Mouse (Mus musculus): ENCODE data around the gene Tubb1. TPM values are rescaled to one million over a fixed set of nuclear protein-coding genes. Genes with fewer than 3 reads are reported as not detected.

Gene Tubb1
- polyA plus RNA-seq, 1 experiment = not detected

DNA sequence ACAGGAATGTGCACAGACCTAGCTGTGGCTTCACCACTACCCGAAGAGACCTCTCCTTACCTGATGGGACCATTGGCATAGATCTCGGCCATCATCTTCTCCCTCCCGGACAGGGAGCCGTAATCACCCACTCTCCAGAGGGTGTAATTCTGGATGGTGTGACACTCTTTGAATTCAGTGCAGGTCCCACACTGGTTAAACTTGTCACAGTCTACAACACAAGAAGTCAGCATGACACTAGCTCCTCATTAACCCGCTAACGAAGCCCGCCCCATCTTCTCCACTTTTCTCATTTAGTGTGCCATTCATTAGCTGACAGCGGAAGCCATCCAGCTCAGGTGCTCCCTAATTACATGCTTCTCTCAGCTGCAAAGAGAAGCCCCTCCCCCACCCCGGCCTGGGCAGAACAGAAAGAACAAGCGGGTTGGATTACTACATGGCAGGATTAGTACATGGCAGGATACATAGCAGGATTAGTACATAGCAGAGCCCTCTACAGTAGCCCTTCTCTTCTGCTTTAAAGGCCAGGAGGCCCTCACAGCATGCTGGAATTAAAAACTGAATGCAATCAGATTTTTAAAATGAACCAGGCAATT lies 21.4 kb upstream of the Tubb1 start:
- Histone ChIP-seq H3K27ac (ENCODE audit: insufficient read depth, low read length) (no peak overlapping the region), H3K4me1 (ENCODE audit: control insufficient read depth, insufficient read depth, low read length) (no peaks in the 10 kb centered on the region), H3K4me3 (ENCODE audit: insufficient read depth, low read length) (no peak overlapping the region)
- TF ChIP-seq POLR2A (IDR thresholded peaks at IDR 0.05; ENCODE audit: extremely low read depth, insufficient read depth, low read length) (no peak), CTCF (IDR thresholded peaks at IDR 0.05; ENCODE audit: extremely low read depth, insufficient read depth, low read length) (no peak)

DNA sequence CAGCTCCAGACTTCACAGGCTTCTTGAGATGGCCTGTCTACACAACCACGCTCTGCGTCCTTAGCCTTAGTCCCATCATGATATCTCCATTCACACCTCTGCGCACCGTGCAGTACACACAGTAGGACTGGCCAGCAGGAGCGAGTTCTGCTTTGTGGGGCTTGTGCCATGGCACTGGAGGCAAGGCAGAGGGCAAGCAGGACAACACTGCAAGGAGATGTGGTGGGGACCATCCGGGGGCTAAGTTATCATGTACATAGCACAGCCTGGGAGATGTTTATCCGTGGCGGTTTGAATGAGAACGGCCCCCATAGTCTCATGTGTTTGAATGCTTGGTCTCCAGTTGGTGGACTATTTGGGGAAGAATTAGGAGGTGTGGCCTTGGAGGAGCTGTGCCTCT lies 15.6 kb upstream of the Tubb1 start:
- Histone ChIP-seq H3K4me1 (ENCODE audit: control insufficient read depth, insufficient read depth, low read length) (no peaks in the 10 kb centered on the region), H3K27ac (ENCODE audit: insufficient read depth, low read length) (no peak overlapping the region), H3K4me3 (ENCODE audit: insufficient read depth, low read length) (no peak overlapping the region)
- TF ChIP-seq POLR2A (IDR thresholded peaks at IDR 0.05; ENCODE audit: extremely low read depth, insufficient read depth, low read length) (no peak), CTCF (IDR thresholded peaks at IDR 0.05; ENCODE audit: extremely low read depth, insufficient read depth, low read length) (no peak)

DNA sequence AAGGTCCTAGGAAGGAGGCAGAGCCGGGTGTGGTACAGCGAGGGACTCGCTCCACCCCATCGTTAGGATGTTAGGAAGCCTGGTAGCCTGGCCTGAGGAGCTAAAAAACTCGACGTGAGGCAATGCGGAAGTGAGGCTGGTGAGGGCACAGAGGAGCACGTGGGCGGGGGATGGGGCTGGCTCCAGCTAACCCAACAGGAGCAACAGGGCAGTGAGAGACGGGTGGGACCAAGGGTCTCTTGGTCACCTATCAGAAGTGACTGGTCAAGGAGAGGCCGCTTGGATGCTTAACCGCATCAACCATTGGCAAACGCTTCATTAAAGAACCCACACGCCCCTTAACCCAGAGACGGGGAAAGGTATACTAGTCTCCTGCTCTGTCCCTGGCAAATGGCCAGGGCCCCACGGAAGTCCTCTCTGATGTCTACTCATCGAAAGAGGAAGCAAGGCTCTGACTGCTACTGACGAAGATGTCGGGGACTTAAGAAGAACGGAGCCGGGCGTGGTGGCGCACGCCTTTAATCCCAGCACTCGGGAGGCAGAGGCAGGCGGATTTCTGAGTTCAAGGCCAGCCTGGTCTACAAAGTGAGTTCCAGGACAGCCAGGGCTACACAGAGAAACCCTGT lies 14.3 kb upstream of the Tubb1 start:
- no peak for TF ChIP-seq POLR2A (IDR thresholded peaks at IDR 0.05; ENCODE audit: extremely low read depth, insufficient read depth, low read length)
- no peak for TF ChIP-seq CTCF (IDR thresholded peaks at IDR 0.05; ENCODE audit: extremely low read depth, insufficient read depth, low read length)

DNA sequence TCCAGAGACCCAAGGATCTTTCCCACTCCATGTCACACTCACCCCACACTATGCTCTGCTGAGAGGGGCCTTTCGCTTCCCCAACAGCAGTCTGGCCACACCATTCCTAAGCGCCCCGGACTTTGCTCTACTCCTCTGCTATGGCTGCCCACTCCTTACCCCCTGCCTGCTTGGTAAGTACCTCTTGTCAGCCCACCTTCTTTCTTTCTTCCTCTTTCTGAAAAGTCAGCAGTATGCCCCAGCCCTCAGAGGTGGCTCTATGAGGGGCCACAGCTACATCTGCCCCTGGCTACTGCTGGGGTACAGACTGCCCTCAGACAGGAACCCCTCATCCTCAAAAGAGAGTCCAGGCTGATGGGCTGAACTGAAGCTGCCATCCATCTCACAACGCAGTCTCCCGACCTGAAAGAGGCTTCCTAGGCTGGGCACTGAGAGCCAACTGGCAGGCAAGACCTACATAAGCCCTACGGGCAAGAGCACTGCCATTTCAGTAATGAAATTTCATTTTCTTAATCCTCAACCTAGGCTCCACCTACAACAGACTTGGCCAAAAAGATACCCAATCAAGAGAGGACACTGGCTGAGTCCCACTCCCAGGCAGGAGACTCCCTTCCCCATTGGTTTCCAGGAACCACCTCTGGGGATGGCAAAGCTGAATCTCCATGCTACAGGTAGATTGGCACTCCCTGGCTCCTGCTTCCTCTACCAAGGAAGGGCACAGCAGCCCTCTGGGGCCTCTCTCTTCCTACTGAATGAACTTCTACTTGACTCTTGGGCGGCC lies 13.4 kb upstream of the Tubb1 start:
- no peak for TF ChIP-seq CTCF (IDR thresholded peaks at IDR 0.05; ENCODE audit: extremely low read depth, insufficient read depth, low read length)
- no peak for TF ChIP-seq POLR2A (IDR thresholded peaks at IDR 0.05; ENCODE audit: extremely low read depth, insufficient read depth, low read length)
- Histone ChIP-seq H3K4me1 (ENCODE audit: control insufficient read depth, insufficient read depth, low read length) (no peaks in the 10 kb centered on the region), H3K27ac (ENCODE audit: insufficient read depth, low read length) (no peak overlapping the region), H3K4me3 (ENCODE audit: insufficient read depth, low read length) (no peak overlapping the region)

More for the DNA sequence above, 14.3 kb upstream of the Tubb1 start:
- H3K4me3 ChIP-seq (ENCODE audit: insufficient read depth, low read length) = no peak overlapping the region
- no peak overlapping the region for H3K27ac ChIP-seq (ENCODE audit: insufficient read depth, low read length)
- H3K4me1 ChIP-seq (ENCODE audit: control insufficient read depth, insufficient read depth, low read length) = no peaks in the 10 kb centered on the region

DNA sequence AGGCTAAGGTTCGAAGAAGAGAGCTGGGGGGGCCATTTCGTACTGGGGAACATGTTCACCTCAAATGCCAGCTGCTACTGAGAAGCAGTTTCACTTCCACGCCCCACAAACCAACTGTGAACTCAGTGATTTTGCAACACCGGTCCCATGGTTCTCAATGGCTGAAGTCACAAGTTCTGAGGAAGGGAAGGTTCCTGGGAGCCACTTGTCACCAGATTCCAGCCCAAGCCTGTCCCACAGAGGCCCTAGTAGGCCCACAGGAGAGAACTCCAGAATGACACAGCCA lies 12.9 kb upstream of the Tubb1 start:
- TF ChIP-seq POLR2A (IDR thresholded peaks at IDR 0.05; ENCODE audit: extremely low read depth, insufficient read depth, low read length) (no peak), CTCF (IDR thresholded peaks at IDR 0.05; ENCODE audit: extremely low read depth, insufficient read depth, low read length) (no peak)
- H3K4me1 ChIP-seq (ENCODE audit: control insufficient read depth, insufficient read depth, low read length) = no peaks in the 10 kb centered on the region
- H3K4me3 ChIP-seq (ENCODE audit: insufficient read depth, low read length) = no peak overlapping the region
- H3K27ac ChIP-seq (ENCODE audit: insufficient read depth, low read length) = peak overlapping the region; percentile 3; the same call in 1 of the 2 replicates

DNA sequence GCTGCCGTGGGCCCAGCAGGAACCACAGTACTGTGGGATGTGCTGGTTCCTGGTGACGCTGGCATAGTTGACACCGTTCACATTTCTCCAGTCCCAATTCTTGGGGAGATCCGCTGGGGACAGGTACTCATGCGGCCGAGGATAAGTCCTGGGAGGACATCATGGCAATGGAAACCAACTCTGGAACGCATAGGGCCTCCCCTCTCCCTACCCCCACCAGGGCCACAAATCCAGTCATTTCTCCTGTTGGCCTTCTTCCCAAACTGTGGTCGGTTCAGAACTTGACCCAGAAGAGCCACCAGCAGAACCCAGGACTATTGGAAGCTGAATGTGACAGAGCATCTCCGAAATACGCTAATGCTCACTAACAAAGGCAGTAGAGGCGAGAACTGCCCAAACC lies 12.3 kb upstream of the Tubb1 start:
- no peaks in the 10 kb centered on the region for H3K4me1 ChIP-seq (ENCODE audit: control insufficient read depth, insufficient read depth, low read length)
- peak overlapping the region; percentile 3; the same call in 1 of the 2 replicates for H3K27ac ChIP-seq (ENCODE audit: insufficient read depth, low read length)
- peak overlapping the region; percentile 68 for H3K4me3 ChIP-seq (ENCODE audit: insufficient read depth, low read length)
- TF ChIP-seq CTCF (IDR thresholded peaks at IDR 0.05; ENCODE audit: extremely low read depth, insufficient read depth, low read length) = no peak
- TF ChIP-seq POLR2A (IDR thresholded peaks at IDR 0.05; ENCODE audit: extremely low read depth, insufficient read depth, low read length) = no peak

DNA sequence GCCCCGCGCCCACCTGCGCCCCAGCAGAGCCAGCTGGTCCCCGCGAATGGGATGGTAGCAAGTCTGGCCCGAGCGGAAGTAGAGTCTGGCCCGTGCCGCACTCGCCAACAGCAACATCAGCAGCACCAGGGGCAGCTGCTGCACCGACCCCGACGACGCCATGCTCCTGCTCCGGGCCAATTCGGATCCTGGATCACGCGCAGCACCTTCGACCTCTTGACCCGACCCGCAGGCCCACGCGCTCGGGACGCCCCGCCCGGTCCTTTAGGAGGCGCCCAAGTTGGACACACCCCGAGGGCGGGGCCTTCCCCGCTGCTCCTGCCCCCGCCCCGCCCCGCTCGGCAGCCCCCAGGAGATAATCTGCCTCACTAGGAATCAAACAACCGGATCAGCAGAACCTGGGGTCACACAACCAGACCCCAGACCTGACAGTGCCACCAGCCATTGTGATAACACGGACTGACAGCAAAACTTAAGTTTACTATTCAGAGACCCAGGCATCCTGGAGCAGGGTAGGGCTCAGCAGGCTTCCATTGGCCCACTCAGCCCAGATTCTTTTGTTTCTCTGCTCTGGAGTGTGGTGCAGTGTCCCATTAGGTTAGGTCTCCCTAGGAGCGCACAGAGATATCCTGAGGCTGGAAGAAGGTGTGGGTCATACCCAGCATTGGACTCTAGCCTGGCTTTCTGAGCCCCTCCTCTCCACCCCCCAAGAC lies 11.6 kb upstream of the Tubb1 start, which contains the start of gene Ctsz:
TSS of gene Ctsz (minus strand) at position 303 of the 713 bp plus-strand sequence.
- no peaks in the 10 kb centered on the region for H3K4me1 ChIP-seq (ENCODE audit: control insufficient read depth, insufficient read depth, low read length)
- H3K4me3 ChIP-seq (ENCODE audit: insufficient read depth, low read length) = peak within 1 kb of the TSS; percentile 68
- TF ChIP-seq POLR2A (IDR thresholded peaks at IDR 0.05; ENCODE audit: extremely low read depth, insufficient read depth, low read length) (no peak), CTCF (IDR thresholded peaks at IDR 0.05; ENCODE audit: extremely low read depth, insufficient read depth, low read length) (no peak)
- peak within 1 kb of the TSS; percentile 3; the same call in 1 of the 2 replicates for H3K27ac ChIP-seq (ENCODE audit: insufficient read depth, low read length)

DNA sequence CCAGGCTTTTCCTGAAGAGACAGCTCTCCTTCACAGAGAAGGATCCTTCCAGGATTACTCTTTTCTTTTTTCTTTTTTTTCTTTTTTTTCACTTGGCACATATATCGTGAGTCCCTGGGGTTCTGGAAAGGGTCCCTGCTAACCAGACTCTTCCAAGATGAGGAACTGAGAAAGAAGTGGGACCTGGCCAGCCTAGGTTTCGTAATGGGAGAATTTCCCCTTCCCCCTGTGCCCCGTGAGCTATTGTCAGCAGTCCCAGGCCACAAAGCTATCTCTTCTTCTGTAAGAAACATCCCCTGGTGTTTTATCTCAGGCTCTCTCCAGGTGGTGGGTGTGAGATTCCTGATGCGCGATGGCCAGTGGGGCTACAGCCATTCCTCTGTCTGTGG lies 11.1 kb upstream of the Tubb1 start:
- TF ChIP-seq POLR2A (IDR thresholded peaks at IDR 0.05; ENCODE audit: extremely low read depth, insufficient read depth, low read length) (no peak), CTCF (IDR thresholded peaks at IDR 0.05; ENCODE audit: extremely low read depth, insufficient read depth, low read length) (no peak)
- H3K27ac ChIP-seq (ENCODE audit: insufficient read depth, low read length) = no peak overlapping the region
- no peak overlapping the region; the same call in 1 of the 2 replicates for H3K4me3 ChIP-seq (ENCODE audit: insufficient read depth, low read length)
- H3K4me1 ChIP-seq (ENCODE audit: control insufficient read depth, insufficient read depth, low read length) = no peaks in the 10 kb centered on the region

DNA sequence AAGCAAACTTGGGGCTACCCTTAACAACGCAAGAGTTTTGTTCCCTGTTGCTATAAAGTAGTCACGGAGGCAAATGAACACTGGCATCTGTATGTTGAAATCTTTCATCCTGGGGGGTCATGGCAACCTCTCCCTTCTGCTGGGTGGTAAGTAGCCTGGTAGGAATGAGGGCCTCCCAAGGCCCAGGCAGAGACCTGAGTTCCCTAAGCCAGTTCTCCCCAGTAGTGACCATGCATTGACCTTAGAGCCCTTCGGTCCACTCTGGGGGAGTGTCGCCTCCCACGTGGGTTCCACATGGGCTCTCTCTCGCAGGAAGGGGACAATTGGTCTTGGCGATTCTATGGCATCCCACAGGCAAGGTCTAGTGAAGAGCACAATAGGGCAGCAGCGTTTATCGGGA lies 10.5 kb upstream of the Tubb1 start:
- TF ChIP-seq CTCF (IDR thresholded peaks at IDR 0.05; ENCODE audit: extremely low read depth, insufficient read depth, low read length) = no peak
- no peak for TF ChIP-seq POLR2A (IDR thresholded peaks at IDR 0.05; ENCODE audit: extremely low read depth, insufficient read depth, low read length)
- Histone ChIP-seq H3K27ac (ENCODE audit: insufficient read depth, low read length) (no peak overlapping the region), H3K4me1 (ENCODE audit: control insufficient read depth, insufficient read depth, low read length) (no peaks in the 10 kb centered on the region), H3K4me3 (ENCODE audit: insufficient read depth, low read length) (no peak overlapping the region)

Data from cortical plate, adult 2 months (tissue).